Mouse (Mus musculus): ENCODE measurements around the gene Tfam. TPM values are rescaled to one million over a fixed set of nuclear protein-coding genes. Genes with fewer than 3 reads are reported as not detected.

Tfam gene
- polyA plus RNA-seq, 1 experiment: 33.5 TPM

DNA sequence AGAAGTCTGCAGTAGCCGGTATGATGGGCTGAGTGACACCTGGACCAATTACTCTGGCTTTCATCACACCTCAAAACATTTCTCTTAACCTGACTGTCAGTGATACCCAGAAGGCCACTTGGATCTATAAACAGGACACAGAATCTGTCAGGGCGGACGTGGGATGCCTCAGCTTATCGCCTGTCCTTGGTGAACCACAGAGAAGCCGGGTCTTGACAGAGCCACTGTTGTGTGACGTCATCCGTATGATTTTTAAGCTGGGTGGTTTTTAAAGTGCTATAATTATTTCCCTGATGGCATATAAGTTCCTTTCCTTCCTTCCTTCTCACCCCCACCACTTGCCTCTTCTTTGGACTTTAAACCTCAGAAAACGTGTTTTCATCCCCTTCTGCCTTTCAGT, 20.4 kb upstream of the Tfam start:
- Histone ChIP-seq H3K27ac (ENCODE audit: insufficient read depth, low read depth, low read length) (no peak overlapping the region), H3K4me3 (ENCODE audit: insufficient read depth, low read length) (no peak overlapping the region), H3K4me1 (ENCODE audit: control insufficient read depth, insufficient read depth, low read length) (peaks cover 5% of the 10 kb centered on the region; the same call in 1 of the 2 replicates)
- no peak for TF ChIP-seq POLR2A (IDR thresholded peaks at IDR 0.05; ENCODE audit: borderline replicate concordance, low read depth, low read length)
- no peak for TF ChIP-seq CTCF (IDR thresholded peaks at IDR 0.05; ENCODE audit: low read depth, low read length)

DNA sequence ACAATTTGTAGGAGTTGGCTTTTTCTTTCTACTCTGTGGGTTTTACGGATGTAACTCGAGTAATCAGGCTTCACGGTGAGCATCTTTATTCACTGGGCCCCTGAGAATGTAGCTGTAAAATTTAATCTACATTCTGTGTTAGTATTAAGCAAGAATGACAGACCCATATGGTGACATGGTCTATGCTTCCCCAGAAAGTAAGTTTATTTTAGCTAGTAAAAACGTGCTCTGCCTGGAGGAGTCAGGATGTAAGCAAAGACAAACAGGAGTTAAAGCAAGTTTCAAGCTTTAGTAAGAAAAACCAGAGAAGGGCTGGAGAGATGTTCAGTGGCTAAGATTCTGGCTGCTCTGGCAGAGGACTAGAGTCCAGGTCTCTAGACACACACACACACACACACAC, 15.1 kb upstream of the Tfam start:
- no peak overlapping the region for H3K27ac ChIP-seq (ENCODE audit: insufficient read depth, low read depth, low read length)
- TF ChIP-seq CTCF (IDR thresholded peaks at IDR 0.05; ENCODE audit: low read depth, low read length): no peak
- TF ChIP-seq POLR2A (IDR thresholded peaks at IDR 0.05; ENCODE audit: borderline replicate concordance, low read depth, low read length): no peak
- no peak overlapping the region for H3K4me3 ChIP-seq (ENCODE audit: insufficient read depth, low read length)
- H3K4me1 ChIP-seq (ENCODE audit: control insufficient read depth, insufficient read depth, low read length): no peaks in the 10 kb centered on the region

GRCm38 (mm10) chr10:71252421-71252820, 14.3 kb upstream of the Tfam start:
- Histone ChIP-seq H3K4me1 (ENCODE audit: control insufficient read depth, insufficient read depth, low read length) (no peaks in the 10 kb centered on the region), H3K4me3 (ENCODE audit: insufficient read depth, low read length) (no peak overlapping the region), H3K27ac (ENCODE audit: insufficient read depth, low read depth, low read length) (no peak overlapping the region)
- no peak for TF ChIP-seq POLR2A (IDR thresholded peaks at IDR 0.05; ENCODE audit: borderline replicate concordance, low read depth, low read length)
- no peak for TF ChIP-seq CTCF (IDR thresholded peaks at IDR 0.05; ENCODE audit: low read depth, low read length)

GRCm38 (mm10) chr10:71251846-71252245, 13.8 kb upstream of the Tfam start:
- no peak overlapping the region for H3K27ac ChIP-seq (ENCODE audit: insufficient read depth, low read depth, low read length)
- TF ChIP-seq CTCF (IDR thresholded peaks at IDR 0.05; ENCODE audit: low read depth, low read length) (no peak), POLR2A (IDR thresholded peaks at IDR 0.05; ENCODE audit: borderline replicate concordance, low read depth, low read length) (no peak)
- H3K4me1 ChIP-seq (ENCODE audit: control insufficient read depth, insufficient read depth, low read length): 0 out of 2 replicates have a peak, but pooled peaks cover 2% of the 10 kb centered on the region
- no peak overlapping the region for H3K4me3 ChIP-seq (ENCODE audit: insufficient read depth, low read length)

GRCm38 (mm10) chr10:71251256-71251655, 13.2 kb upstream of the Tfam start:
- Histone ChIP-seq H3K4me3 (ENCODE audit: insufficient read depth, low read length) (no peak overlapping the region), H3K4me1 (ENCODE audit: control insufficient read depth, insufficient read depth, low read length) (0 out of 2 replicates have a peak, but pooled peaks cover 2% of the 10 kb centered on the region), H3K27ac (ENCODE audit: insufficient read depth, low read depth, low read length) (no peak overlapping the region)
- TF ChIP-seq POLR2A (IDR thresholded peaks at IDR 0.05; ENCODE audit: borderline replicate concordance, low read depth, low read length): no peak
- no peak for TF ChIP-seq CTCF (IDR thresholded peaks at IDR 0.05; ENCODE audit: low read depth, low read length)

DNA sequence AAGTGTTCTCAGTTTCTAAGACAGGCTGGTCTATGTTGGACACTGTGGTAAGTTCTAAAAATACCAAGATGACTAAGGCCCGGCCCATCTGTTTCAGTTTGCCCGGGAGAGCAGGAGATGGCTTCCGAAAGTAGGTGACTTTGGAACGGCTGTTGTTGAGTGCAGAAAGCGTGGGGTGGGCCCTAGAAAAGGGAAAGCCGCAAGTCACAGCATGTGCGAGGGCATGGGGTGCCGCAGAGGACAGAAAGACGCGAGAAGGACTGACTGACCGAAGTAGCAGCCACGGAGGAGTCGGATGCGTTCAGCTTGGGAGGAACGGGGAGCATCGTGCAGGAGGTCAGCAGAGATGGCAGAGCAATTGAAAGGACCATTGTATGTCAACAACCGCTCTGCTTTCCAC, 12.4 kb upstream of the Tfam start:
- TF ChIP-seq CTCF (IDR thresholded peaks at IDR 0.05; ENCODE audit: low read depth, low read length): no peak
- TF ChIP-seq POLR2A (IDR thresholded peaks at IDR 0.05; ENCODE audit: borderline replicate concordance, low read depth, low read length): no peak
- Histone ChIP-seq H3K27ac (ENCODE audit: insufficient read depth, low read depth, low read length) (no peak overlapping the region), H3K4me3 (ENCODE audit: insufficient read depth, low read length) (no peak overlapping the region), H3K4me1 (ENCODE audit: control insufficient read depth, insufficient read depth, low read length) (0 out of 2 replicates have a peak, but pooled peaks cover 2% of the 10 kb centered on the region)

- Histone ChIP-seq H3K27ac (ENCODE audit: insufficient read depth, low read depth, low read length) (no peak overlapping the region), H3K4me1 (ENCODE audit: control insufficient read depth, insufficient read depth, low read length) (0 out of 2 replicates have a peak, but pooled peaks cover 2% of the 10 kb centered on the region), H3K4me3 (ENCODE audit: insufficient read depth, low read length) (no peak overlapping the region)
- no peak for TF ChIP-seq CTCF (IDR thresholded peaks at IDR 0.05; ENCODE audit: low read depth, low read length)
- TF ChIP-seq POLR2A (IDR thresholded peaks at IDR 0.05; ENCODE audit: borderline replicate concordance, low read depth, low read length): no peak
These were observed 11.2 kb upstream of the Tfam start for GRCm38 (mm10) chr10:71249086-71249880.

GRCm38 (mm10) chr10:71246956-71247355, 8.9 kb upstream of the Tfam start:
- Histone ChIP-seq H3K27ac (ENCODE audit: insufficient read depth, low read depth, low read length) (no peak overlapping the region), H3K4me1 (ENCODE audit: control insufficient read depth, insufficient read depth, low read length) (0 out of 2 replicates have a peak, but pooled peaks cover 2% of the 10 kb centered on the region), H3K4me3 (ENCODE audit: insufficient read depth, low read length) (no peak overlapping the region)
- TF ChIP-seq CTCF (IDR thresholded peaks at IDR 0.05; ENCODE audit: low read depth, low read length) (no peak), POLR2A (IDR thresholded peaks at IDR 0.05; ENCODE audit: borderline replicate concordance, low read depth, low read length) (no peak)

- Histone ChIP-seq H3K4me1 (ENCODE audit: control insufficient read depth, insufficient read depth, low read length) (peaks cover 2% of the 10 kb centered on the region), H3K27ac (ENCODE audit: insufficient read depth, low read depth, low read length) (peak overlapping the region; percentile 11; the same call in 1 of the 2 replicates), H3K4me3 (ENCODE audit: insufficient read depth, low read length) (peak overlapping the region; percentile 56)
- no peak for TF ChIP-seq POLR2A (IDR thresholded peaks at IDR 0.05; ENCODE audit: borderline replicate concordance, low read depth, low read length)
- no peak for TF ChIP-seq CTCF (IDR thresholded peaks at IDR 0.05; ENCODE audit: low read depth, low read length)
These were observed 1.5 kb upstream of the Tfam start for GRCm38 (mm10) chr10:71239479-71240120.
